Mouse (Mus musculus) MEL (cell line): ENCODE measurements around the gene Phtf1. TPM values are rescaled to one million over a fixed set of nuclear protein-coding genes. Genes with fewer than 3 reads are reported as not detected.

Experiments
- DNase-seq: peaks from one replicate; pipeline ENCODE4 v3.0.0; 2011; ENCODE audit warnings: low read depth, low spot score
- H3K27ac ChIP-seq: 2 replicates; pipeline ENCODE4 v1.5.1; 2012; ENCODE audit warnings: low read depth, mild to moderate bottlenecking, control low read depth, low read length, moderate library complexity; ENCODE audit not compliant: control insufficient read depth
- H3K27me3 ChIP-seq, 2 experiments: fragments of 150-350 bp in 1 of 2; sonication (generic) in 1 of 2; 2 replicates each; pipeline ENCODE4 v1.6.1; 2012; ENCODE audit warnings: low read length in 2 of 2, mild to moderate bottlenecking in 2 of 2, improper control_type of control experiment in 1 of 2, moderate library complexity in 1 of 2; ENCODE audit not compliant: insufficient read depth in 2 of 2, control insufficient read depth in 1 of 2
- H3K36me3 ChIP-seq, 2 experiments: 2 replicates each; pipeline ENCODE4 v1.6.1; 2012 to 2014; ENCODE audit warnings: low read length in 2 of 2, improper control_type of control experiment in 1 of 2, inconsistent platforms in 1 of 2, mild to moderate bottlenecking in 1 of 2; ENCODE audit not compliant: insufficient read depth in 2 of 2, control insufficient read depth in 1 of 2
- H3K4me1 ChIP-seq, 2 experiments: fragments of 150-350 bp in 1 of 2; sonication (generic) in 1 of 2; 2 replicates each; pipeline ENCODE4 v1.6.1; 2012; ENCODE audit warnings: low read length in 2 of 2, improper control_type of control experiment in 1 of 2, mild to moderate bottlenecking in 1 of 2; ENCODE audit not compliant: insufficient read depth in 2 of 2, control insufficient read depth in 1 of 2
- H3K4me3 ChIP-seq, 2 experiments: fragments of 150-350 bp in 1 of 2; sonication (generic) in 1 of 2; 2 replicates each; pipeline ENCODE4 v1.5.1; 2012; ENCODE audit warnings: low read depth in 2 of 2, low read length in 2 of 2, mild to moderate bottlenecking in 2 of 2, moderate library complexity in 2 of 2, control low read depth in 1 of 2, improper control_type of control experiment in 1 of 2; ENCODE audit not compliant: control insufficient read depth in 1 of 2, insufficient read depth in 1 of 2
- H3K79me2 ChIP-seq: 2 replicates; pipeline ENCODE4 v1.6.1; 2012; ENCODE audit warnings: mild to moderate bottlenecking, low read length, moderate library complexity; ENCODE audit not compliant: control insufficient read depth, poor library complexity, insufficient read depth
- H3K9ac ChIP-seq: 2 replicates; pipeline ENCODE4 v1.6.1; 2012; ENCODE audit warnings: low read depth, mild to moderate bottlenecking, control low read depth, low read length, moderate library complexity; ENCODE audit not compliant: control insufficient read depth, poor library complexity, severe bottlenecking
- H3K9me3 ChIP-seq: fragments of 150-350 bp; sonication (generic); replicated peaks from 2 replicates; pipeline ENCODE4 v1.6.1; 2012; ENCODE audit warnings: mild to moderate bottlenecking, low read length, improper control_type of control experiment, moderate library complexity; ENCODE audit not compliant: insufficient read depth
- BHLHE40 ChIP-seq: IDR thresholded peaks from 2 replicates; pipeline ENCODE4 v1.6.1; 2012; ENCODE audit warnings: low read depth, mild to moderate bottlenecking, inconsistent platforms, low read length, improper control_type of control experiment, borderline replicate concordance
- CHD2 ChIP-seq: IDR thresholded peaks from 2 replicates; pipeline ENCODE4 v1.6.1; 2011; ENCODE audit warnings: low read length, improper control_type of control experiment
- CTCF ChIP-seq, 3 experiments: IDR thresholded peaks in 2 of 3; conservative IDR thresholded peaks in 1 of 3; 2 replicates each; pipeline ENCODE4 v1.5.1; 2011 to 2012; ENCODE audit warnings: low read length in 3 of 3, low read depth in 2 of 3, mild to moderate bottlenecking in 2 of 3, improper control_type of control experiment in 1 of 3, inconsistent platforms in 1 of 3, mixed read lengths in 1 of 3, moderate library complexity in 1 of 3; ENCODE audit not compliant: control insufficient read depth in 1 of 3, insufficient read depth in 1 of 3, poor library complexity in 1 of 3, severe bottlenecking in 1 of 3
- E2F4 ChIP-seq: IDR thresholded peaks from 2 replicates; pipeline ENCODE4 v1.6.1; 2011; ENCODE audit warnings: low read depth, low read length, improper control_type of control experiment, borderline replicate concordance
- ELF1 ChIP-seq: IDR thresholded peaks from 2 replicates; pipeline ENCODE4 v1.6.1; 2014; ENCODE audit warnings: low read depth, mild to moderate bottlenecking, inconsistent platforms, low read length, improper control_type of control experiment, moderate library complexity
- EP300 ChIP-seq, 2 experiments: IDR thresholded peaks; 2 replicates each; pipeline ENCODE4 v1.6.1; 2011; ENCODE audit warnings: improper control_type of control experiment in 2 of 2, low read length in 2 of 2, low read depth in 1 of 2, mild to moderate bottlenecking in 1 of 2
- ETS1 ChIP-seq: IDR thresholded peaks from 2 replicates; pipeline ENCODE4 v1.6.1; 2012; ENCODE audit warnings: low read depth, mild to moderate bottlenecking, inconsistent platforms, low read length, improper control_type of control experiment, moderate library complexity
- GABPA ChIP-seq: IDR thresholded peaks from 2 replicates; pipeline ENCODE4 v1.6.1; 2012; ENCODE audit warnings: low read depth, mild to moderate bottlenecking, inconsistent platforms, low read length, improper control_type of control experiment, moderate library complexity
- GATA1 ChIP-seq: IDR thresholded peaks from 2 replicates; pipeline ENCODE4 v1.6.1; 2011; ENCODE audit warnings: low read depth, low read length, improper control_type of control experiment
- KAT2A ChIP-seq: conservative IDR thresholded peaks from 2 replicates; pipeline ENCODE4 v1.6.1; 2012; ENCODE audit warnings: low read depth, low read length, improper control_type of control experiment, inconsistent platforms
- MAFK ChIP-seq: IDR thresholded peaks from 2 replicates; pipeline ENCODE4 v1.6.1; 2011; ENCODE audit warnings: low read depth, mild to moderate bottlenecking, low read length, improper control_type of control experiment, borderline replicate concordance
- MAX ChIP-seq: IDR thresholded peaks from 2 replicates; pipeline ENCODE4 v1.6.1; 2011; ENCODE audit warnings: low read length, improper control_type of control experiment
- MAZ ChIP-seq: IDR thresholded peaks from 2 replicates; pipeline ENCODE4 v1.6.1; 2012; ENCODE audit warnings: low read depth, mild to moderate bottlenecking, inconsistent platforms, low read length, improper control_type of control experiment
- MXI1 ChIP-seq: IDR thresholded peaks from 2 replicates; pipeline ENCODE4 v1.6.1; 2011; ENCODE audit warnings: mild to moderate bottlenecking, low read depth, low read length, improper control_type of control experiment
- NELFE ChIP-seq: IDR thresholded peaks from 2 replicates; pipeline ENCODE4 v1.6.1; 2011; ENCODE audit warnings: low read depth, low read length, improper control_type of control experiment
- NRF1 ChIP-seq: IDR thresholded peaks from 2 replicates; pipeline ENCODE4 v1.6.1; 2014; ENCODE audit warnings: low read depth, mild to moderate bottlenecking, inconsistent platforms, low read length, improper control_type of control experiment, moderate library complexity; ENCODE audit not compliant: poor library complexity, insufficient read depth, severe bottlenecking
- POLR2A ChIP-seq, 2 experiments: IDR thresholded peaks; 2 replicates each; pipeline ENCODE4 v1.6.1; 2011 to 2012; ENCODE audit warnings: low read length in 2 of 2, mild to moderate bottlenecking in 2 of 2, control low read depth in 1 of 2, improper control_type of control experiment in 1 of 2, low read depth in 1 of 2, moderate library complexity in 1 of 2; ENCODE audit not compliant: control insufficient read depth in 1 of 2, insufficient read depth in 1 of 2, poor library complexity in 1 of 2
- POLR2AphosphoS5 ChIP-seq: IDR thresholded peaks from 2 replicates; pipeline ENCODE4 v1.6.1; 2012; ENCODE audit warnings: low read depth, borderline replicate concordance, mild to moderate bottlenecking, inconsistent platforms, low read length, moderate library complexity, mixed read lengths
- RAD21 ChIP-seq: IDR thresholded peaks from 2 replicates; pipeline ENCODE4 v1.6.1; 2011; ENCODE audit warnings: mild to moderate bottlenecking, low read depth, low read length, improper control_type of control experiment
- RCOR1 ChIP-seq: IDR thresholded peaks from 2 replicates; pipeline ENCODE4 v1.6.1; 2012; ENCODE audit warnings: low read depth, mild to moderate bottlenecking, inconsistent platforms, low read length, improper control_type of control experiment
- SIN3A ChIP-seq: IDR thresholded peaks from 2 replicates; pipeline ENCODE4 v1.6.1; 2012; ENCODE audit warnings: low read length, improper control_type of control experiment, inconsistent platforms
- SMC3 ChIP-seq: IDR thresholded peaks from 2 replicates; pipeline ENCODE4 v1.6.1; 2011; ENCODE audit warnings: low read depth, low read length, improper control_type of control experiment
- TAL1 ChIP-seq: IDR thresholded peaks from 2 replicates; pipeline ENCODE4 v1.6.1; 2012; ENCODE audit warnings: mild to moderate bottlenecking, inconsistent platforms, low read length, moderate library complexity, mixed read lengths
- TBP ChIP-seq: IDR thresholded peaks from 2 replicates; pipeline ENCODE4 v1.8.0; 2011; ENCODE audit warnings: low read depth, low read length, improper control_type of control experiment
- TCF12 ChIP-seq: IDR thresholded peaks from 2 replicates; pipeline ENCODE4 v1.6.1; 2014; ENCODE audit warnings: low read depth, mild to moderate bottlenecking, inconsistent platforms, low read length, improper control_type of control experiment, moderate library complexity
- UBTF ChIP-seq: IDR thresholded peaks from 2 replicates; pipeline ENCODE4 v1.6.1; 2012; ENCODE audit warnings: low read depth, mild to moderate bottlenecking, inconsistent platforms, low read length, improper control_type of control experiment, moderate library complexity, borderline replicate concordance; ENCODE audit not compliant: insufficient read depth
- USF1 ChIP-seq: IDR thresholded peaks from 2 replicates; pipeline ENCODE4 v1.6.1; 2014; ENCODE audit warnings: low read depth, mild to moderate bottlenecking, inconsistent platforms, low read length, improper control_type of control experiment, moderate library complexity
- USF2 ChIP-seq, 2 experiments: IDR thresholded peaks; 2 replicates each; pipeline ENCODE4 v1.6.1; 2011 to 2012; ENCODE audit warnings: improper control_type of control experiment in 2 of 2, low read length in 2 of 2, borderline replicate concordance in 1 of 2, inconsistent platforms in 1 of 2, low read depth in 1 of 2, mild to moderate bottlenecking in 1 of 2; ENCODE audit not compliant: insufficient read depth in 1 of 2
- polyA plus RNA-seq, 2 experiments: library from polyadenylated mRNA; stranded (reverse) in 1 of 2; unstranded in 1 of 2; fragments of >175 nt in 1 of 2; fragments of >200 nt in 1 of 2; gene quantifications; 2 replicates each; pipeline versions ENCODE4 v1.2.1 to v1.2.4; 2012; ENCODE audit warnings: low replicate concordance in 2 of 2, low read depth in 1 of 2; ENCODE audit not compliant: insufficient read length in 2 of 2, insufficient read depth in 1 of 2, missing spikeins in 1 of 2
- total RNA-seq: library from RNA; depleted of rRNA; stranded (reverse); fragments of 300-350 nt; gene quantifications from 2 replicates; pipeline ENCODE4 v1.2.3, GENCODE M21; 2012

Gene Phtf1
- total and polyA plus RNA-seq, 3 experiments: 20.0 to 23.4 TPM; not detected in 1

- TF ChIP-seq UBTF (0 out of 2 replicates have a peak, but pooled peaks have one; percentile 27), GABPA (no peak), MAFK (no peak), KAT2A (no peak; the same call in 1 of the 2 replicates)
These were observed at the start of gene Phtf1 (continued) for GRCm38 (mm10) chr3:103967861-103968691.

GRCm38 (mm10) chr3:103920094-103920493 lies 47.8 kb upstream of the Phtf1 start:
- Histone ChIP-seq H3K4me3 (no peak overlapping the region), H3K36me3 (peaks cover 4 to 46% of the 10 kb centered on the region in 2 experiments; a peak in 3 of 4 replicates), H3K27ac (no peak overlapping the region), H3K9me3 (no peaks in the 10 kb centered on the region), H3K79me2 (peaks cover 56% of the 10 kb centered on the region), H3K9ac (no peak overlapping the region), H3K27me3 (no peaks in the 10 kb centered on the region), H3K4me1 (peaks cover 13 to 37% of the 10 kb centered on the region in 2 experiments)
- no peak for DNase-seq
- TF ChIP-seq TAL1: peak; percentile 71
- no peak for TF ChIP-seq ELF1

DNA sequence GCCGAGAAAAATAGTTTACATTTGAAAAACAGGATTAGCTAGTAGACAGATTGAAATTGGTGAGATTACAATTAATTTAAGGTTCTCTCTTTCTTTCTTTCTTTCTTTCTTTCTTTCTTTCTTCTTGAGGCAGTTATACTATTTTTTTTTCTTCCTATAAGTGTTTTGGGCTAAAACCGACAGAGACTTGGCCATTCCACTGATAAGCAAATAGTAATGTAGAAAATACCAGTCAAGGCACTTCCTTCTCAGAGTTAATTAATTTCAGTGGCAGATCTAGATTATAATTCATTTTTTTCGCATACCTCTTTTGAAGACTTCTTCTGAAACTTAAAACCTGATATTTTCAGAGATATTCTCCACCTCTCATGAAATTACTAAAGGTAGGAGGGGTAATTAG lies 42.6 kb upstream of the Phtf1 start:
- Histone ChIP-seq H3K4me1 (peaks cover 7 to 42% of the 10 kb centered on the region in 2 experiments), H3K27me3 (no peaks in the 10 kb centered on the region)
- TF ChIP-seq SIN3A (peak; percentile 22; the same call in 1 of the 2 replicates), TBP (no peak), SMC3 (no peak), TCF12 (no peak), RCOR1 (no peak), POLR2A (IDR thresholded peaks at IDR 0.05; ENCODE audit: control insufficient read depth in 1 of 2, insufficient read depth in 1 of 2, low read depth in 1 of 2, low read length in 2 of 2, poor library complexity in 1 of 2) (no peak), E2F4 (no peak), GABPA (no peak), RAD21 (no peak), CHD2 (no peak), MAX (no peak), CTCF (IDR thresholded peaks at IDR 0.05 in 2 of 3, conservative IDR thresholded peaks at IDR 0.05 in 1 of 3; ENCODE audit: control insufficient read depth in 1 of 3, insufficient read depth in 1 of 3, low read depth in 2 of 3, low read length in 3 of 3, poor library complexity in 1 of 3, severe bottlenecking in 1 of 3) (no peak), MXI1 (no peak), ETS1 (no peak), EP300 (IDR thresholded peaks at IDR 0.05; ENCODE audit: low read depth in 1 of 2, low read length in 2 of 2) (peak; percentile 34 to 67; a peak in 3 of 4 replicates), UBTF (no peak), USF1 (no peak), NELFE (no peak), NRF1 (no peak), GATA1 (peak; percentile 57; the same call in 1 of the 2 replicates), POLR2AphosphoS5 (no peak), MAZ (no peak), USF2 (IDR thresholded peaks at IDR 0.05; ENCODE audit: borderline replicate concordance in 1 of 2, insufficient read depth in 1 of 2, low read depth in 1 of 2, low read length in 2 of 2) (no peak), BHLHE40 (no peak), ELF1 (no peak)

More for the DNA sequence above, 42.6 kb upstream of the Phtf1 start:
- Histone ChIP-seq H3K36me3 (peaks cover 24 to 38% of the 10 kb centered on the region in 2 experiments), H3K79me2 (peaks cover 42% of the 10 kb centered on the region), H3K9me3 (no peaks in the 10 kb centered on the region), H3K27ac (no peak overlapping the region), H3K9ac (no peak overlapping the region), H3K4me3 (peak overlapping the region in 1 of 2 experiments; percentile 7; a peak in 1 of 4 replicates)
- peak; percentile 36 for DNase-seq
